Mouse (Mus musculus): ENCODE measurements around the gene Pglyrp4. TPM values are rescaled to one million over a fixed set of nuclear protein-coding genes. Genes with fewer than 3 reads are reported as not detected.

Pglyrp4 gene
- polyA plus RNA-seq, 1 experiment from 2014 or later: not detected

Other genes with a start within 250 kb of the Pglyrp4 start
- 85.5 and 100 TPM in 2 replicates for gene Snapin, start 235.9 kb upstream of the Pglyrp4 start, polyA plus RNA-seq (2015; fragmentation: Nextera tagmentation; extraction: Ambion mirVana)
- 187 and 195 TPM in 2 replicates for gene Chtop, start 217.4 kb upstream of the Pglyrp4 start, polyA plus RNA-seq (2015; fragmentation: Nextera tagmentation; extraction: Ambion mirVana)
- gene S100a1, start 212.5 kb upstream of the Pglyrp4 start, polyA plus RNA-seq (2015; fragmentation: Nextera tagmentation; extraction: Ambion mirVana): 13.5 and 16.5 TPM in 2 replicates
- gene S100a13, start 212.5 kb upstream of the Pglyrp4 start, polyA plus RNA-seq (2015; fragmentation: Nextera tagmentation; extraction: Ambion mirVana): 24.2 and 26.7 TPM in 2 replicates
- gene S100a14, start 200.1 kb upstream of the Pglyrp4 start, polyA plus RNA-seq (2015; fragmentation: Nextera tagmentation; extraction: Ambion mirVana): 22.7 and 25.5 TPM in 2 replicates
- 95.0 and 96.5 TPM in 2 replicates for gene S100a16, start 189.7 kb upstream of the Pglyrp4 start, polyA plus RNA-seq (2015; fragmentation: Nextera tagmentation; extraction: Ambion mirVana)
- 0.44 and 0.62 TPM in 2 replicates for gene S100a3, start 166.3 kb upstream of the Pglyrp4 start, polyA plus RNA-seq (2015; fragmentation: Nextera tagmentation; extraction: Ambion mirVana)
- gene S100a2, start 136.7 kb upstream of the Pglyrp4 start, polyA plus RNA-seq (2015; fragmentation: Nextera tagmentation; extraction: Ambion mirVana): not detected in 2 replicates
- not detected in 2 replicates for gene Gm42674, start 125.0 kb upstream of the Pglyrp4 start, polyA plus RNA-seq (2015; fragmentation: Nextera tagmentation; extraction: Ambion mirVana)
- 18.8 and 19.2 TPM in 2 replicates for gene S100a4, start 123.1 kb upstream of the Pglyrp4 start, polyA plus RNA-seq (2015; fragmentation: Nextera tagmentation; extraction: Ambion mirVana)
- not detected in 2 replicates for gene S100a5, start 118.4 kb upstream of the Pglyrp4 start, polyA plus RNA-seq (2015; fragmentation: Nextera tagmentation; extraction: Ambion mirVana)
- 89.9 and 97.9 TPM in 2 replicates for gene S100a6, start 114.0 kb upstream of the Pglyrp4 start, polyA plus RNA-seq (2015; fragmentation: Nextera tagmentation; extraction: Ambion mirVana)
- gene S100a7a, start 72.9 kb upstream of the Pglyrp4 start, polyA plus RNA-seq (2015; fragmentation: Nextera tagmentation; extraction: Ambion mirVana): 0.41 TPM in 1 of 2 replicates, not detected in the other
- gene S100a8, start 57.9 kb upstream of the Pglyrp4 start, polyA plus RNA-seq (2015; fragmentation: Nextera tagmentation; extraction: Ambion mirVana): 5.9 and 15.4 TPM in 2 replicates
- 4.0 and 13.4 TPM in 2 replicates for gene S100a9, start 31.2 kb upstream of the Pglyrp4 start, polyA plus RNA-seq (2015; fragmentation: Nextera tagmentation; extraction: Ambion mirVana)
- not detected in 2 replicates for gene Gm5849, start 51.0 kb downstream of the Pglyrp4 start, polyA plus RNA-seq (2015; fragmentation: Nextera tagmentation; extraction: Ambion mirVana)

Measured in embryonic facial prominence, embryonic 13.5 days (tissue).